Mouse (Mus musculus): ENCODE data around the gene Abca13. TPM values are rescaled to one million over a fixed set of nuclear protein-coding genes. Genes with fewer than 3 reads are reported as not detected.
"Not testable (repeated sequence)": the region's sequence is repeated elsewhere in the genome, so short reads cannot be mapped to it uniquely, and the experiment has no call there.

Gene Abca13
- polyA plus RNA-seq, 1 experiment, result not detected

GRCm38 (mm10) chr11:9159953-9160352 lies 31.8 kb upstream of the Abca13 start:
- Histone ChIP-seq H3K9ac (ENCODE audit: low read depth, poor library complexity, severe bottlenecking) (no peak overlapping the region), H3K4me1 (ENCODE audit: control insufficient read depth, insufficient read depth, low read length) (no peaks in the 10 kb centered on the region), H3K27ac (ENCODE audit: insufficient read depth, low read length) (no peak overlapping the region), H3K4me3 (ENCODE audit: low read depth, low read length) (no peak overlapping the region), H3K9me3 (replicated peaks; ENCODE audit: control insufficient read depth, insufficient read depth, low read length, poor library complexity, severe bottlenecking) (no peaks in the 10 kb centered on the region; the same call in 1 of the 2 replicates), H3K36me3 (ENCODE audit: control insufficient read depth, insufficient read depth, low read length, poor library complexity, severe bottlenecking) (no peaks in the 10 kb centered on the region), H3K27me3 (ENCODE audit: control insufficient read depth, insufficient read depth, low read length, poor library complexity, severe bottlenecking) (no peaks in the 10 kb centered on the region; the same call in 1 of the 2 replicates)
- TF ChIP-seq POLR2A (IDR thresholded peaks at IDR 0.05; ENCODE audit: insufficient read depth, low read length) (no peak), EP300 (IDR thresholded peaks at IDR 0.05; ENCODE audit: insufficient read depth, low read depth, low read length) (no peak), CTCF (IDR thresholded peaks at IDR 0.05; ENCODE audit: low read depth, low read length) (no peak)

- Histone ChIP-seq H3K4me1 (ENCODE audit: control insufficient read depth, insufficient read depth, low read length) (no peaks in the 10 kb centered on the region), H3K27ac (ENCODE audit: insufficient read depth, low read length) (no peak overlapping the region), H3K4me3 (ENCODE audit: low read depth, low read length) (no peak overlapping the region), H3K27me3 (ENCODE audit: control insufficient read depth, insufficient read depth, low read length, poor library complexity, severe bottlenecking) (no peaks in the 10 kb centered on the region), H3K36me3 (ENCODE audit: control insufficient read depth, insufficient read depth, low read length, poor library complexity, severe bottlenecking) (no peaks in the 10 kb centered on the region), H3K9ac (ENCODE audit: low read depth, poor library complexity, severe bottlenecking) (no peak overlapping the region), H3K9me3 (replicated peaks; ENCODE audit: control insufficient read depth, insufficient read depth, low read length, poor library complexity, severe bottlenecking) (no peaks in the 10 kb centered on the region)
- TF ChIP-seq POLR2A (IDR thresholded peaks at IDR 0.05; ENCODE audit: insufficient read depth, low read length), result no peak
- no peak for TF ChIP-seq EP300 (IDR thresholded peaks at IDR 0.05; ENCODE audit: insufficient read depth, low read depth, low read length)
- TF ChIP-seq CTCF (IDR thresholded peaks at IDR 0.05; ENCODE audit: low read depth, low read length), result no peak
These were observed 24.4 kb upstream of the Abca13 start for GRCm38 (mm10) chr11:9167331-9167730.

- H3K4me1 ChIP-seq (ENCODE audit: control insufficient read depth, insufficient read depth, low read length), result no peaks in the 10 kb centered on the region
- H3K9me3 ChIP-seq (replicated peaks; ENCODE audit: control insufficient read depth, insufficient read depth, low read length, poor library complexity, severe bottlenecking), result no peaks in the 10 kb centered on the region
- H3K9ac ChIP-seq (ENCODE audit: low read depth, poor library complexity, severe bottlenecking), result no peak overlapping the region
- TF ChIP-seq CTCF (IDR thresholded peaks at IDR 0.05; ENCODE audit: low read depth, low read length), result no peak
- no peaks in the 10 kb centered on the region for H3K36me3 ChIP-seq (ENCODE audit: control insufficient read depth, insufficient read depth, low read length, poor library complexity, severe bottlenecking)
- no peak overlapping the region for H3K4me3 ChIP-seq (ENCODE audit: low read depth, low read length)
- no peaks in the 10 kb centered on the region for H3K27me3 ChIP-seq (ENCODE audit: control insufficient read depth, insufficient read depth, low read length, poor library complexity, severe bottlenecking)
- no peak overlapping the region for H3K27ac ChIP-seq (ENCODE audit: insufficient read depth, low read length)
These were observed 10.3 kb upstream of the Abca13 start for GRCm38 (mm10) chr11:9181477-9181876.

- not testable (repeated sequence) for H3K27ac ChIP-seq (ENCODE audit: insufficient read depth, low read length); H3K9me3 ChIP-seq (replicated peaks; ENCODE audit: control insufficient read depth, insufficient read depth, low read length, poor library complexity, severe bottlenecking); H3K27me3 ChIP-seq (ENCODE audit: control insufficient read depth, insufficient read depth, low read length, poor library complexity, severe bottlenecking); H3K9ac ChIP-seq (ENCODE audit: low read depth, poor library complexity, severe bottlenecking); H3K4me1 ChIP-seq (ENCODE audit: control insufficient read depth, insufficient read depth, low read length); H3K36me3 ChIP-seq (ENCODE audit: control insufficient read depth, insufficient read depth, low read length, poor library complexity, severe bottlenecking); H3K4me3 ChIP-seq (ENCODE audit: low read depth, low read length)
These were observed 2.3 kb upstream of the Abca13 start for GRCm38 (mm10) chr11:9189471-9189870.

GRCm38 (mm10) chr11:9190772-9191554 lies 779 bp upstream of the Abca13 start:
- H3K27me3 ChIP-seq (ENCODE audit: control insufficient read depth, insufficient read depth, low read length, poor library complexity, severe bottlenecking), result no peaks in the 10 kb centered on the region
- H3K4me3 ChIP-seq (ENCODE audit: low read depth, low read length), result no peak overlapping the region
- H3K9me3 ChIP-seq (replicated peaks; ENCODE audit: control insufficient read depth, insufficient read depth, low read length, poor library complexity, severe bottlenecking), result no peaks in the 10 kb centered on the region
- no peaks in the 10 kb centered on the region for H3K36me3 ChIP-seq (ENCODE audit: control insufficient read depth, insufficient read depth, low read length, poor library complexity, severe bottlenecking)
- no peak overlapping the region for H3K9ac ChIP-seq (ENCODE audit: low read depth, poor library complexity, severe bottlenecking)
- no peak overlapping the region for H3K27ac ChIP-seq (ENCODE audit: insufficient read depth, low read length)
- H3K4me1 ChIP-seq (ENCODE audit: control insufficient read depth, insufficient read depth, low read length), result no peaks in the 10 kb centered on the region
- TF ChIP-seq CTCF (IDR thresholded peaks at IDR 0.05; ENCODE audit: low read depth, low read length) (no peak), POLR2A (IDR thresholded peaks at IDR 0.05; ENCODE audit: insufficient read depth, low read length) (no peak), EP300 (IDR thresholded peaks at IDR 0.05; ENCODE audit: insufficient read depth, low read depth, low read length) (no peak)

GRCm38 (mm10) chr11:9194861-9195260 lies 3.1 kb downstream of the Abca13 start:
- H3K27me3 ChIP-seq (ENCODE audit: control insufficient read depth, insufficient read depth, low read length, poor library complexity, severe bottlenecking), result no peaks in the 10 kb centered on the region
- H3K9ac ChIP-seq (ENCODE audit: low read depth, poor library complexity, severe bottlenecking), result no peak overlapping the region
- no peaks in the 10 kb centered on the region for H3K9me3 ChIP-seq (replicated peaks; ENCODE audit: control insufficient read depth, insufficient read depth, low read length, poor library complexity, severe bottlenecking)
- H3K4me1 ChIP-seq (ENCODE audit: control insufficient read depth, insufficient read depth, low read length), result no peaks in the 10 kb centered on the region
- no peak overlapping the region for H3K27ac ChIP-seq (ENCODE audit: insufficient read depth, low read length)
- H3K4me3 ChIP-seq (ENCODE audit: low read depth, low read length), result no peak overlapping the region
- H3K36me3 ChIP-seq (ENCODE audit: control insufficient read depth, insufficient read depth, low read length, poor library complexity, severe bottlenecking), result no peaks in the 10 kb centered on the region
- TF ChIP-seq POLR2A (IDR thresholded peaks at IDR 0.05; ENCODE audit: insufficient read depth, low read length) (no peak), CTCF (IDR thresholded peaks at IDR 0.05; ENCODE audit: low read depth, low read length) (no peak), EP300 (IDR thresholded peaks at IDR 0.05; ENCODE audit: insufficient read depth, low read depth, low read length) (no peak)
